Comparison of ENCODE assay signal across 9 mouse cellular contexts in the genomic region with DNA sequence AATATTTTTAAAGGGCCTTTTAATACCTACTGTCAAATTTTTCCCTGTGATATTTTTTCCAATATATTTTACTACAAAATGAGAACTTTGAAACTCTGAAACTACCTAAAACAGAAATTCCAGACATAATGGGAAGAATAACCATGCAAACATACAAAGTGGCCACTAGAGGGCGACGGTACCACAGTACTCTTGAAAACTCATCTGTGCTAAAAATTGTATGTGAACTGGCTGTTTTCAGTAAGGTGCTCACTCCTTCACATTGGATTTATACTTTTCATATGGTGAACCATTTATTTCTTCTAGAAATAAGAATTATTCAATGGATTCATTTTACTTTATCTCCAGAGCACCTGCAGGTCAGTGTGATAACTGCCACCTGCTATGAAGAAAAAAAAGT. TPM values are rescaled to one million over a fixed set of nuclear protein-coding genes. Genes with fewer than 3 reads are reported as not detected.
DNase-seq lines count a peak whose midpoint lies in the region; ATAC-seq and TF ChIP-seq lines count a peak whose summit lies in the region.
"Had no signal": no experiment of that assay in that cellular context is flagged by ENCODE, and none has a peak within 500 bp of the region (broad histone marks: within the 10 kb centered on the region; RNA-seq: fewer than 3 reads in every experiment).

No protein-coding gene starts in this region.

- H3K27me3 ChIP-seq in liver, adult 2 months (ENCODE audit: control insufficient read depth, insufficient read depth, low read length): no peaks in the 10 kb centered on the region
- H3K27me3 ChIP-seq in liver, embryonic 12.5 days (replicated peaks): no peaks in the 10 kb centered on the region
- H3K27me3 ChIP-seq in neural tube, embryonic 11.5 days (ENCODE audit: control insufficient read depth, insufficient read depth, low read length): no peaks in the 10 kb centered on the region
- H3K27me3 ChIP-seq: heart, embryonic 13.5 days had no signal

- no peak overlapping the region for H3K4me2 ChIP-seq in liver, embryonic 12.5 days
- H3K4me2 ChIP-seq in neural tube, embryonic 11.5 days (ENCODE audit: low read depth): no peak overlapping the region
- H3K4me2 ChIP-seq: heart, embryonic 13.5 days had no signal

- intact Hi-C loops in left cerebral cortex, postnatal 25 days (cut with DNase I): loop anchor here (1.0 to 2.0 kb wide), 3 partner anchors 83 to 150 kb away; a partner anchor contains a TSS

- no peak for ATAC-seq in liver, embryonic 12.5 days
- ATAC-seq in cerebellum, adult (ENCODE audit: insufficient number of reproducible peaks, low FRiP score, low TSS enrichment): peak; percentile 79; the same call in 1 of the 2 replicates
- ATAC-seq in neural tube, embryonic 11.5 days (ENCODE audit: insufficient read depth, low FRiP score, low TSS enrichment): no peak

- peak; percentile 48 for TF ChIP-seq CTCF in liver, adult 2 months (IDR thresholded peaks at IDR 0.05; ENCODE audit: low read depth, low read length)

- H3K4me3 ChIP-seq in liver, adult 2 months (ENCODE audit: insufficient read depth, low read depth, low read length): no peak overlapping the region
- H3K4me3 ChIP-seq in liver, embryonic 12.5 days: no peak overlapping the region
- no peak overlapping the region for H3K4me3 ChIP-seq in neural tube, embryonic 11.5 days (ENCODE audit: low read depth, low read length)
- H3K4me3 ChIP-seq: heart, embryonic 13.5 days had no signal

- no peak for TF ChIP-seq POLR2A in liver, adult 2 months (IDR thresholded peaks at IDR 0.05; ENCODE audit: extremely low read depth, insufficient read depth, low read length)

- H3K79me2 ChIP-seq in liver, adult 2 months (ENCODE audit: control insufficient read depth, insufficient read depth, low read length): no peaks in the 10 kb centered on the region; the same call in 1 of the 2 replicates

- no peaks in the 10 kb centered on the region; the same call in 1 of the 2 replicates for H3K36me3 ChIP-seq in liver, adult 2 months (ENCODE audit: control insufficient read depth, insufficient read depth, low read length)
- H3K36me3 ChIP-seq in liver, embryonic 12.5 days: no peaks in the 10 kb centered on the region
- no peaks in the 10 kb centered on the region for H3K36me3 ChIP-seq in neural tube, embryonic 11.5 days (ENCODE audit: control insufficient read depth, insufficient read depth, low read length)
- H3K36me3 ChIP-seq: heart, embryonic 13.5 days had no signal

- H3K4me1 ChIP-seq in liver, adult 2 months (ENCODE audit: control insufficient read depth, insufficient read depth, low read length): peaks cover 4% of the 10 kb centered on the region; the same call in 1 of the 2 replicates
- no peaks in the 10 kb centered on the region for H3K4me1 ChIP-seq in liver, embryonic 12.5 days
- H3K4me1 ChIP-seq in neural tube, embryonic 11.5 days (ENCODE audit: control insufficient read depth, insufficient read depth, low read length): no peaks in the 10 kb centered on the region
- H3K4me1 ChIP-seq: heart, embryonic 13.5 days had no signal

- H3K9me3 ChIP-seq in liver, embryonic 12.5 days (replicated peaks): no peaks in the 10 kb centered on the region
- no peaks in the 10 kb centered on the region for H3K9me3 ChIP-seq in neural tube, embryonic 11.5 days (ENCODE audit: control insufficient read depth, low read length)
- H3K9me3 ChIP-seq: heart, embryonic 13.5 days had no signal

- no peak overlapping the region for H3K9ac ChIP-seq in liver, adult 2 months (ENCODE audit: low read depth, low read length)
- H3K9ac ChIP-seq in liver, embryonic 12.5 days: no peak overlapping the region
- H3K9ac ChIP-seq in neural tube, embryonic 11.5 days (ENCODE audit: low read length): no peak overlapping the region
- H3K9ac ChIP-seq: heart, embryonic 13.5 days had no signal

- peak; percentile 66 for DNase-seq in liver, adult 2 months (ENCODE audit: extremely low read depth, low read depth, low spot score)
- DNase-seq in NIH3T3 (ENCODE audit: low read depth): peak; percentile 87
- DNase-seq in forelimb bud, embryonic 11.5 days (ENCODE audit: low read depth, low spot score): peak; percentile 54
- peak; percentile 45 to 67 for DNase-seq in left cerebral cortex, postnatal 25 days (ENCODE audit: low spot score in 2 of 2)
- DNase-seq in neural tube, embryonic 11.5 days (ENCODE audit: low spot score): peak; percentile 62
- DNase-seq in urinary bladder, adult 2 months (ENCODE audit: low spot score): no peak

- H3K27ac ChIP-seq in liver, adult 2 months (replicated peaks; ENCODE audit: insufficient read depth, low read depth, low read length): no peak overlapping the region
- no peak overlapping the region for H3K27ac ChIP-seq in liver, embryonic 12.5 days
- H3K27ac ChIP-seq in neural tube, embryonic 11.5 days (ENCODE audit: low read depth, low read length): no peak overlapping the region
- H3K27ac ChIP-seq: heart, embryonic 13.5 days had no signal

- 1% methylated on average over 2 of the region's 2 CpGs for WGBS in liver, adult 2 months
- 0% methylated on average over 2 of the region's 2 CpGs for WGBS in liver, embryonic 12.5 days (ENCODE audit: insufficient replicate concordance)
- 0% methylated on average over 2 of the region's 2 CpGs for WGBS in neural tube, embryonic 11.5 days

RNA-seq across cellular contexts. Expression of a gene that starts 41.5 kb away (rescaled TPM):
- total RNA-seq in liver, adult 2 months (2014; rRNA removed): 3.0 and 3.1 TPM in 2 replicates
- 1.7 and 3.6 TPM in 2 replicates for polyA plus RNA-seq in liver, adult 2 months (2012; rRNA removed)
- 11.7 and 12.3 TPM in 2 replicates for polyA plus RNA-seq in liver, embryonic 12.5 days (2016; fragmentation: Nextera tagmentation; extraction: Ambion mirVana)
- 1 to 10 TPM; 7.0 to 8.9 TPM for total RNA-seq in left cerebral cortex, postnatal 25 days (2021)
- 19.0 and 24.9 TPM in 2 replicates for polyA plus RNA-seq in neural tube, embryonic 11.5 days (2014; fragmentation: Nextera tagmentation; extraction: Ambion mirVana)
- polyA plus RNA-seq in urinary bladder, adult 2 months (2012; rRNA removed): 5.7 and 8.0 TPM in 2 replicates
